Mouse (Mus musculus) kidney, postnatal 14 days (tissue): Measurements from ENCODE around the gene H2-DMa.
A peak's percentile ranks its signal among the peaks of the same experiment; 100 is the strongest.

Experiments used
- DNase-seq: peaks from one replicate; pipeline ENCODE4 v3.0.0; 2022; ENCODE audit warnings: mixed read lengths

Gene H2-DMa

GRCm38 (mm10) chr17:34165033-34165730, 45.8 kb downstream of the H2-DMa start:
- no peak for DNase-seq

GRCm38 (mm10) chr17:34169279-34169678, 49.9 kb downstream of the H2-DMa start:
- DNase-seq: peak; percentile 50

- no peak for DNase-seq
Measured at GRCm38 (mm10) chr17:34170487-34170876, 51.1 kb downstream of the H2-DMa start.

GRCm38 (mm10) chr17:34170877-34171498, 51.6 kb downstream of the H2-DMa start:
- DNase-seq: peak; percentile 88

GRCm38 (mm10) chr17:34172528-34172927, 53.2 kb downstream of the H2-DMa start:
- DNase-seq: no peak

- no peak for DNase-seq
Measured at GRCm38 (mm10) chr17:34174075-34174474, 54.7 kb downstream of the H2-DMa start.

- DNase-seq: no peak
Measured at GRCm38 (mm10) chr17:34177179-34177578, 57.8 kb downstream of the H2-DMa start.

- no peak for DNase-seq
Measured at GRCm38 (mm10) chr17:34179019-34179418, 59.7 kb downstream of the H2-DMa start.

- DNase-seq: no peak
Measured at GRCm38 (mm10) chr17:34179913-34180859, 60.8 kb downstream of the H2-DMa start.

- DNase-seq: no peak
Measured at GRCm38 (mm10) chr17:34183564-34184219, 64.4 kb downstream of the H2-DMa start.

- no peak for DNase-seq
Measured at GRCm38 (mm10) chr17:34185526-34185925, 66.2 kb downstream of the H2-DMa start.

GRCm38 (mm10) chr17:34186885-34187260, 67.5 kb downstream of the H2-DMa start:
- no peak for DNase-seq

GRCm38 (mm10) chr17:34187261-34187916, 68.0 kb downstream of the H2-DMa start, which contains the start of the genes Tap1 and Psmb9:
Gene Tap1, plus strand, starts transcription at chr17:34187553.
Gene Psmb9, minus strand, starts transcription at chr17:34187764.
- DNase-seq: peak; percentile 99

- no peak for DNase-seq
Measured at GRCm38 (mm10) chr17:34188010-34188409, 68.7 kb downstream of the H2-DMa start.
